In genomic region chrX:136895757-136896156, GRCm38 (mm10) we compare ENCODE assay signal across 8 mouse cellular contexts. TPM values are rescaled to one million over a fixed set of nuclear protein-coding genes. Genes with fewer than 3 reads are reported as not detected.
DNase-seq lines count a peak whose midpoint lies in the region; ATAC-seq and TF ChIP-seq lines count a peak whose summit lies in the region.

No protein-coding gene starts in this region.

- TF ChIP-seq POLR2A in cortical plate, adult 2 months (IDR thresholded peaks at IDR 0.05; ENCODE audit: extremely low read depth, insufficient read depth, low read length), result no peak

- no peak overlapping the region for H3K4me3 ChIP-seq in forebrain, embryonic 14.5 days (ENCODE audit: low read depth, low read length)
- H3K4me3 ChIP-seq in forebrain, embryonic 15.5 days, result no peak overlapping the region
- no peak overlapping the region for H3K4me3 ChIP-seq in midbrain, embryonic 14.5 days (replicated peaks; ENCODE audit: low read depth, low read length)
- H3K4me3 ChIP-seq in midbrain, embryonic 15.5 days, result no peak overlapping the region
- H3K4me3 ChIP-seq in cortical plate, adult 2 months (ENCODE audit: insufficient read depth, low read length), result no peak overlapping the region

- H3K9me3 ChIP-seq in forebrain, embryonic 14.5 days (replicated peaks; ENCODE audit: control insufficient read depth, low read length), result no peaks in the 10 kb centered on the region
- H3K9me3 ChIP-seq in forebrain, embryonic 15.5 days, result no peaks in the 10 kb centered on the region
- no peaks in the 10 kb centered on the region for H3K9me3 ChIP-seq in midbrain, embryonic 14.5 days (ENCODE audit: control insufficient read depth, low read length)
- H3K9me3 ChIP-seq in midbrain, embryonic 15.5 days, result no peaks in the 10 kb centered on the region

- no peaks in the 10 kb centered on the region for H3K36me3 ChIP-seq in forebrain, embryonic 14.5 days (ENCODE audit: control insufficient read depth, insufficient read depth, low read length)
- no peaks in the 10 kb centered on the region for H3K36me3 ChIP-seq in forebrain, embryonic 15.5 days
- H3K36me3 ChIP-seq in midbrain, embryonic 14.5 days (ENCODE audit: control insufficient read depth, insufficient read depth, low read length), result no peaks in the 10 kb centered on the region
- no peaks in the 10 kb centered on the region for H3K36me3 ChIP-seq in midbrain, embryonic 15.5 days (replicated peaks)

- H3K9ac ChIP-seq in forebrain, embryonic 14.5 days (ENCODE audit: low read length), result no peak overlapping the region
- H3K9ac ChIP-seq in forebrain, embryonic 15.5 days (replicated peaks), result no peak overlapping the region
- H3K9ac ChIP-seq in midbrain, embryonic 14.5 days (replicated peaks; ENCODE audit: low read length), result no peak overlapping the region
- no peak overlapping the region for H3K9ac ChIP-seq in midbrain, embryonic 15.5 days

- H3K27me3 ChIP-seq in forebrain, embryonic 14.5 days (replicated peaks; ENCODE audit: control insufficient read depth, insufficient read depth, low read length), result no peaks in the 10 kb centered on the region
- no peaks in the 10 kb centered on the region for H3K27me3 ChIP-seq in forebrain, embryonic 15.5 days
- H3K27me3 ChIP-seq in midbrain, embryonic 14.5 days (ENCODE audit: control insufficient read depth, insufficient read depth, low read length), result no peaks in the 10 kb centered on the region
- H3K27me3 ChIP-seq in midbrain, embryonic 15.5 days (replicated peaks), result no peaks in the 10 kb centered on the region

- H3K4me2 ChIP-seq in forebrain, embryonic 14.5 days (ENCODE audit: low read length), result no peak overlapping the region
- no peak overlapping the region for H3K4me2 ChIP-seq in forebrain, embryonic 15.5 days (replicated peaks)
- no peak overlapping the region for H3K4me2 ChIP-seq in midbrain, embryonic 14.5 days (ENCODE audit: low read length)
- H3K4me2 ChIP-seq in midbrain, embryonic 15.5 days, result no peak overlapping the region

- DNase-seq in forebrain, embryonic 14.5 days (ENCODE audit: low spot score), result peak; percentile 55
- peak; percentile 69 for DNase-seq in midbrain, embryonic 14.5 days
- peak; percentile 12 for DNase-seq in lung, postnatal 10 days
- no peak for DNase-seq in spleen, postnatal 4 days (ENCODE audit: low spot score in 2 of 2)
- DNase-seq in ovary, postnatal 36 days (ENCODE audit: low spot score), result no peak

- TF ChIP-seq CTCF in cortical plate, adult 2 months (IDR thresholded peaks at IDR 0.05; ENCODE audit: extremely low read depth, insufficient read depth, low read length), result peak; percentile 49; the same call in 1 of the 2 replicates

- H3K4me1 ChIP-seq in forebrain, embryonic 14.5 days (ENCODE audit: control insufficient read depth, insufficient read depth, low read length), result no peaks in the 10 kb centered on the region
- H3K4me1 ChIP-seq in forebrain, embryonic 15.5 days, result no peaks in the 10 kb centered on the region
- no peaks in the 10 kb centered on the region for H3K4me1 ChIP-seq in midbrain, embryonic 14.5 days (ENCODE audit: control insufficient read depth, insufficient read depth, low read length)
- no peaks in the 10 kb centered on the region for H3K4me1 ChIP-seq in midbrain, embryonic 15.5 days
- H3K4me1 ChIP-seq in cortical plate, adult 2 months (ENCODE audit: control insufficient read depth, insufficient read depth, low read length), result no peaks in the 10 kb centered on the region

- 76% methylated on average over 2 of the region's 2 CpGs for WGBS in forebrain, embryonic 14.5 days
- WGBS in forebrain, embryonic 15.5 days, result 66% methylated on average over 2 of the region's 2 CpGs
- WGBS in midbrain, embryonic 14.5 days, result 67% methylated on average over 2 of the region's 2 CpGs
- 70% methylated on average over 2 of the region's 2 CpGs for WGBS in midbrain, embryonic 15.5 days

- no peak for ATAC-seq in forebrain, embryonic 14.5 days
- ATAC-seq in forebrain, embryonic 15.5 days (replicated peaks), result no peak
- ATAC-seq in midbrain, embryonic 14.5 days (ENCODE audit: low FRiP score, low TSS enrichment), result no peak
- ATAC-seq in midbrain, embryonic 15.5 days (replicated peaks), result no peak

- no peak overlapping the region for H3K27ac ChIP-seq in forebrain, embryonic 14.5 days (ENCODE audit: low read depth, low read length)
- no peak overlapping the region for H3K27ac ChIP-seq in forebrain, embryonic 15.5 days (replicated peaks)
- H3K27ac ChIP-seq in midbrain, embryonic 14.5 days (replicated peaks; ENCODE audit: low read depth, low read length), result no peak overlapping the region
- H3K27ac ChIP-seq in midbrain, embryonic 15.5 days, result no peak overlapping the region
- no peak overlapping the region for H3K27ac ChIP-seq in cortical plate, adult 2 months (ENCODE audit: insufficient read depth, low read length)

RNA-seq across cellular contexts. Expression of gene Rab9b, which starts 27.2 kb away (rescaled TPM):
- 6.3 and 10.2 TPM in 2 replicates for polyA plus RNA-seq in forebrain, embryonic 14.5 days (2014; fragmentation: Nextera tagmentation; extraction: Ambion mirVana)
- 10.8 and 12.3 TPM in 2 replicates for polyA plus RNA-seq in forebrain, embryonic 15.5 days (2015; fragmentation: Nextera tagmentation; extraction: Ambion mirVana)
- polyA plus RNA-seq in midbrain, embryonic 14.5 days (2014; fragmentation: Nextera tagmentation; extraction: Ambion mirVana), result 18.1 and 22.9 TPM in 2 replicates
- polyA plus RNA-seq in midbrain, embryonic 15.5 days (2015; fragmentation: Nextera tagmentation; extraction: Ambion mirVana), result 23.1 and 24.4 TPM in 2 replicates
- 9.1 and 10.0 TPM in 2 replicates for polyA plus RNA-seq in cortical plate, adult 2 months (2012; rRNA removed)

RNA-seq across cellular contexts. Expression of gene H2bfm, which starts 31.4 kb away (rescaled TPM):
- polyA plus RNA-seq in forebrain, embryonic 14.5 days (2014; fragmentation: Nextera tagmentation; extraction: Ambion mirVana), result not detected in 2 replicates
- polyA plus RNA-seq in forebrain, embryonic 15.5 days (2015; fragmentation: Nextera tagmentation; extraction: Ambion mirVana), result not detected in 2 replicates
- not detected in 2 replicates for polyA plus RNA-seq in midbrain, embryonic 14.5 days (2014; fragmentation: Nextera tagmentation; extraction: Ambion mirVana)
- not detected in 2 replicates for polyA plus RNA-seq in midbrain, embryonic 15.5 days (2015; fragmentation: Nextera tagmentation; extraction: Ambion mirVana)
- polyA plus RNA-seq in cortical plate, adult 2 months (2012; rRNA removed), result not detected in 2 replicates

Comparison
In these comparisons a context has a peak if more than half of its experiments do, and no peak if none do; other contexts are left out.
1. DNase-seq: peak in forebrain, embryonic 14.5 days (single experiment), midbrain, embryonic 14.5 days (single experiment) and lung, postnatal 10 days (single experiment); none in spleen, postnatal 4 days (0 of 2) and ovary, postnatal 36 days (single experiment).